Mouse (Mus musculus) kidney, adult 2 months (tissue): Measurements from ENCODE around the gene Rnf43. TPM values are rescaled to one million over a fixed set of nuclear protein-coding genes. Genes with fewer than 3 reads are reported as not detected.

ENCODE experiments used
- DNase-seq: peaks from one replicate; pipeline ENCODE4 v3.0.0; 2021
- H3K27ac ChIP-seq: fragments of 200-500 bp; 2 replicates; pipeline ENCODE4 v1.5.1; 2012; ENCODE audit warnings: low read depth, low read length, control low read depth, inconsistent platforms; ENCODE audit not compliant: insufficient read depth
- H3K27me3 ChIP-seq: fragments of 200-500 bp; replicated peaks from 2 replicates; pipeline ENCODE4 v1.6.1; 2012; ENCODE audit warnings: mild to moderate bottlenecking, moderate library complexity, low read length, inconsistent platforms; ENCODE audit not compliant: control insufficient read depth, insufficient read depth
- H3K36me3 ChIP-seq: fragments of 200-500 bp; 2 replicates; pipeline ENCODE4 v1.6.1; 2012; ENCODE audit warnings: mild to moderate bottlenecking, moderate library complexity, low read length, inconsistent platforms; ENCODE audit not compliant: control insufficient read depth, insufficient read depth
- H3K4me1 ChIP-seq: fragments of 200-500 bp; 2 replicates; pipeline ENCODE4 v1.6.1; 2011; ENCODE audit warnings: low read length; ENCODE audit not compliant: control insufficient read depth, insufficient read depth
- H3K4me3 ChIP-seq: fragments of 200-500 bp; 2 replicates; pipeline ENCODE4 v1.5.1; 2011; ENCODE audit warnings: mild to moderate bottlenecking, low read depth, low read length, control low read depth; ENCODE audit not compliant: insufficient read depth
- CTCF ChIP-seq: fragments of 200-500 bp; conservative IDR thresholded peaks from 2 replicates; pipeline ENCODE4 v1.5.1; 2011; ENCODE audit warnings: low read depth, mild to moderate bottlenecking, control low read depth, low read length, moderate library complexity, mixed read lengths; ENCODE audit not compliant: insufficient read depth, insufficient read length
- POLR2A ChIP-seq: fragments of 200-500 bp; IDR thresholded peaks from one replicate; pipeline ENCODE4 v1.6.1; 2011; ENCODE audit warnings: low read depth, low read length, control low read depth
- WGBS: fragments of 180-500 bp; shearing (Covaris S2); methylation state at CpG from one replicate; pipeline ENCODE4 v1.1.7; 2018; 5-methylcytosine and 5-hydroxymethylcytosine counted together
- polyA plus RNA-seq: library from polyadenylated mRNA; depleted of rRNA; stranded (reverse); fragments of >200 nt; gene quantifications from 2 replicates; pipeline ENCODE4 v1.2.3, GENCODE M21; 2012

Gene Rnf43
- polyA plus RNA-seq, 1 experiment: 4.0 TPM

GRCm38 (mm10) chr11:87698126-87698525 is 35.6 kb downstream of the Rnf43 start:
- no peak for DNase-seq
- Histone ChIP-seq H3K4me3 (no peak overlapping the region), H3K27me3 (no peaks in the 10 kb centered on the region), H3K27ac (no peak overlapping the region), H3K36me3 (no peaks in the 10 kb centered on the region), H3K4me1 (no peaks in the 10 kb centered on the region; the same call in 1 of the 2 replicates)
- WGBS: 82% methylated on average over 4 of the region's 4 CpGs
- TF ChIP-seq POLR2A (no peak), CTCF (no peak)

- no peak overlapping the region for H3K4me3 ChIP-seq
- 81% methylated on average over 6 of the region's 6 CpGs for WGBS
- TF ChIP-seq CTCF: no peak
- no peak for TF ChIP-seq POLR2A
- H3K4me1 ChIP-seq: peaks cover 4% of the 10 kb centered on the region; the same call in 1 of the 2 replicates
- H3K36me3 ChIP-seq: no peaks in the 10 kb centered on the region
- no peaks in the 10 kb centered on the region for H3K27me3 ChIP-seq
- DNase-seq: no peak
- H3K27ac ChIP-seq: no peak overlapping the region
These were observed 38.6 kb downstream of the Rnf43 start for GRCm38 (mm10) chr11:87701108-87701507.

GRCm38 (mm10) chr11:87701877-87702620 is 39.5 kb downstream of the Rnf43 start:
- Histone ChIP-seq H3K4me3 (no peak overlapping the region), H3K4me1 (peaks cover 4% of the 10 kb centered on the region; the same call in 1 of the 2 replicates), H3K36me3 (no peaks in the 10 kb centered on the region), H3K27me3 (no peaks in the 10 kb centered on the region), H3K27ac (no peak overlapping the region)
- TF ChIP-seq POLR2A (no peak), CTCF (no peak)
- WGBS: 64% methylated on average over 14 of the region's 14 CpGs
- DNase-seq: peak; percentile 52

- no peak overlapping the region for H3K27ac ChIP-seq
- TF ChIP-seq POLR2A: no peak
- no peak for TF ChIP-seq CTCF
- 86% methylated on average over 5 of the region's 5 CpGs for WGBS
These were observed 41.1 kb downstream of the Rnf43 start for GRCm38 (mm10) chr11:87703654-87704053.

GRCm38 (mm10) chr11:87704289-87704688 is 41.8 kb downstream of the Rnf43 start:
- Histone ChIP-seq H3K27me3 (no peaks in the 10 kb centered on the region), H3K4me3 (no peak overlapping the region), H3K36me3 (no peaks in the 10 kb centered on the region), H3K4me1 (peaks cover 4% of the 10 kb centered on the region; the same call in 1 of the 2 replicates), H3K27ac (no peak overlapping the region)
- peak; percentile 81 for DNase-seq
- TF ChIP-seq CTCF (0 out of 2 replicates have a peak, but pooled peaks have one; percentile 2), POLR2A (no peak)
- WGBS: 50% methylated on average over 9 of the region's 9 CpGs

More at GRCm38 (mm10) chr11:87703654-87704053, 41.1 kb downstream of the Rnf43 start:
- Histone ChIP-seq H3K4me3 (no peak overlapping the region), H3K27me3 (no peaks in the 10 kb centered on the region), H3K36me3 (no peaks in the 10 kb centered on the region), H3K4me1 (peaks cover 4% of the 10 kb centered on the region; the same call in 1 of the 2 replicates)
- no peak for DNase-seq

- no peak for DNase-seq
- 54% methylated on average over 8 of the region's 8 CpGs for WGBS
- no peaks in the 10 kb centered on the region for H3K27me3 ChIP-seq
- TF ChIP-seq POLR2A (no peak), CTCF (no peak)
- peaks cover 13% of the 10 kb centered on the region; the same call in 1 of the 2 replicates for H3K4me1 ChIP-seq
- H3K36me3 ChIP-seq: no peaks in the 10 kb centered on the region
- no peak overlapping the region for H3K4me3 ChIP-seq
- H3K27ac ChIP-seq: no peak overlapping the region
These were observed 45.0 kb downstream of the Rnf43 start for GRCm38 (mm10) chr11:87707570-87707969.

GRCm38 (mm10) chr11:87708979-87709378 is 46.5 kb downstream of the Rnf43 start:
- H3K4me1 ChIP-seq: peaks cover 12% of the 10 kb centered on the region; the same call in 1 of the 2 replicates
- no peak overlapping the region for H3K4me3 ChIP-seq
- no peak overlapping the region for H3K27ac ChIP-seq
- 84% methylated on average over 5 of the region's 5 CpGs for WGBS
- TF ChIP-seq POLR2A: no peak
- no peak for TF ChIP-seq CTCF
- DNase-seq: no peak
- H3K27me3 ChIP-seq: no peaks in the 10 kb centered on the region
- no peaks in the 10 kb centered on the region for H3K36me3 ChIP-seq
